Mouse (Mus musculus): Measurements from ENCODE around the gene Wap. TPM values are rescaled to one million over a fixed set of nuclear protein-coding genes. Genes with fewer than 3 reads are reported as not detected.
A peak's percentile ranks its signal among the peaks of the same experiment; 100 is the strongest.

Gene Wap
- polyA plus RNA-seq, 1 experiment = not detected

DNA sequence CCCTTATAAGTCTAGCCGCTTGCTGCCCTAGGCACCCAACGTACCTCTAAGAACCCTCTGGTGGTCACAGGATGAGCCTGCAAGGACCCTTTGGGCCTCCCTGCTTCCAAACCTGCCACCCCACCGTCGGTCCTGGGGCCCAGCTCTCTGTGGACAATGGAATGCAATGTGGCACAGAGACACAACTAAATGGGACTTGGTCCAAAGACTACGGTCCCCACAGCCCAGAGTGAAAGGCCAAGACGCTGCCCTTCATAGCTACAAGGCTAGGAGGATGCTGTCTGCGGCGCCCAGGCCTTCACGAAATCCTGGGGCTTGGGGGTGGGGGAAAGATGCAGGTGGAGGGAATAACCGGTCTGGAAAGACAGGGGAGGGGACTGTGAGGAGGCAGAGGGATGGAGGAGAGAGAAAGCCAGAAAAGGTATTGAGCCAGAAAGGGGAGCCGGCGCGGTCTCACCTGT, 33.4 kb downstream of the Wap start:
- TF ChIP-seq GATA1 (IDR thresholded peaks at IDR 0.05; ENCODE audit: low read length) = no peak

DNA sequence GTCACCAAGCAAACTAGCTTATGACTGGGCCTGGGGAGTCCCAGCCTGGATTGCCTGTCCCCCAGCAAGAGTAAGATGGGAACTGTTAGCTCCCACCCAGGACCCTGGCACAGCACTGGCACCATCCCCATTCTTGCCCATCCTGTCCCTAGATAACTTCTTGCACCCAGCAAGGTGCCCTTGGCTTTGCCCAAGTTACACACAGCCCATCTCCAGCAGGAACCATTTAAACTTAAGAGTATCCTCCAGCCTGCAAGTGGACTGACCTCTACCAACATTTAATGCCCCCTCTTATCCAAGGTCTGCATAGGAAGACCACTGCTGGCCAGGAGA, 33.9 kb downstream of the Wap start:
- TF ChIP-seq GATA1 (IDR thresholded peaks at IDR 0.05; ENCODE audit: low read length) = no peak

DNA sequence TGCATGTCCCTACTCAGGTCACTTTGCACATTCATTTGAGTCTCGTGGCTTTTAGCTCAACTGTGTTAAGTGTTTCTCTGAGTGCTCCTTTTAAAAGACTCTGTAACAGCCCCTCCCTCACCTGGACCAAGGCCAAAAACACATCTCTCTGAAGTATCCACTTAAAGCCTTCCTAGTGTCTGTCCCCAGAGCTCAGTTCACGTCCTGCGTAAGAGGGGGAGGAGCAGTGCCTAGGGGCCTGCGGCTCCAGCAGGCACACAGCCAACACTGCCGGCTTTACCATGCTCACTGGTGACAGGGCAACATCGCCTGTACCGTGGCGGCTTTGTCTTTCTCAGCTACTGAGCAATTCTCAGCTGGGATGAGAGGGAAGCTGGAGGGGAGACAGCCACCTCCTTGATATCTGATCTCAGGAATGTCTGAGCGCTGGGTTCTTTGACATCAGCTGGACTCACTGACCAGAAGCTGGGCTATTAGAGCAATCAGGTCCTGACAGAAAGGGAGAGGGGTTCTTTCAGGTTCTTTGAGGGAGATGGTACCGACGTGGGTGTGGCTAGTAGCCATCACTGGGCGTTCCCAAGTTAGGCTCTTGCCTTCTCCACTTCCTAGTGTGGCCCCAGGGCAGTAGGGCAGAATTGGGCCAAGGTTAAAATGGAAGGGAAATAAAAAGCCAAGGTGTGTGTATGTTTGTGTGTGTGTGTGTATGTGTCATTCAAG, 34.4 kb downstream of the Wap start:
- TF ChIP-seq GATA1 (IDR thresholded peaks at IDR 0.05; ENCODE audit: low read length) = no peak

DNA sequence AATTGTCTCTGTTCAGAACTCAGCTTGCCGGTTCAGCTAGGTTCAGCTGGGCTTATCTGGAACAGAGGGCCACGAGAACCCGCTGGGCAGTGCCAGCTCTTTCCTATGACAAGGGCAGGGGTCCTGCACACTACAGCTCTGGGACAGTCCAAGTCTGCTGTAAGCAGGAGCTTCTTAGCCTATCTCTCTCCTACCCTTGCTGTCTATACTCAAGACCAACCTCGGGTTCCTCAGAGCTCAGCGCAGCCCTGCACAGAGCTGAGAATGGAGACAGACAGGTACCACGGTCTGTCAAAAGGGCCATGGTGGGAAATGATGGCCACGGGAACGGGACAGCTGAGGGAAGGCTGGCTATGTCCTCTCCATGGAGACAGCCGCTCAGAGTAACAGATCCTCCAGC, 35.2 kb downstream of the Wap start:
- no peak for TF ChIP-seq GATA1 (IDR thresholded peaks at IDR 0.05; ENCODE audit: low read length)

DNA sequence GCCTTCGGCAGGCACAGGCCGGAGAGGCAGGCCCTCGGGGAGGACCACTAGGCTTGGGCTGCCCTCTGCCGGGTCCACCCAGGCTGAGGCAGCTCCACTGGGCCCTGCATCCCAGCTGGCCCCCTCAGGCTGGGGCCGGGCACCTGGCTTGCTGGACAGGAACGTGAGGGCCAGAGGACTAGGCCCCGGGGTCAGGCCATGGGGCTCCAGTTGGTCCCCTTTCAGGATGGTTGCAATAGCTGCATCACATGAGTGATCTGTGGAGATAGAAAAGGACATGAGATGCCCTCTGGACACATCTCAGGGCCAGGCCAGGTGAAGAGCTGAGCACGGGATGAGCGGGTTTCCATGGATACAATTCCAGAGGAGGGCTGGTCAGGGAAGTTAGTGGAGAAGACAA, 35.8 kb downstream of the Wap start:
- no peak for TF ChIP-seq GATA1 (IDR thresholded peaks at IDR 0.05; ENCODE audit: low read length)

DNA sequence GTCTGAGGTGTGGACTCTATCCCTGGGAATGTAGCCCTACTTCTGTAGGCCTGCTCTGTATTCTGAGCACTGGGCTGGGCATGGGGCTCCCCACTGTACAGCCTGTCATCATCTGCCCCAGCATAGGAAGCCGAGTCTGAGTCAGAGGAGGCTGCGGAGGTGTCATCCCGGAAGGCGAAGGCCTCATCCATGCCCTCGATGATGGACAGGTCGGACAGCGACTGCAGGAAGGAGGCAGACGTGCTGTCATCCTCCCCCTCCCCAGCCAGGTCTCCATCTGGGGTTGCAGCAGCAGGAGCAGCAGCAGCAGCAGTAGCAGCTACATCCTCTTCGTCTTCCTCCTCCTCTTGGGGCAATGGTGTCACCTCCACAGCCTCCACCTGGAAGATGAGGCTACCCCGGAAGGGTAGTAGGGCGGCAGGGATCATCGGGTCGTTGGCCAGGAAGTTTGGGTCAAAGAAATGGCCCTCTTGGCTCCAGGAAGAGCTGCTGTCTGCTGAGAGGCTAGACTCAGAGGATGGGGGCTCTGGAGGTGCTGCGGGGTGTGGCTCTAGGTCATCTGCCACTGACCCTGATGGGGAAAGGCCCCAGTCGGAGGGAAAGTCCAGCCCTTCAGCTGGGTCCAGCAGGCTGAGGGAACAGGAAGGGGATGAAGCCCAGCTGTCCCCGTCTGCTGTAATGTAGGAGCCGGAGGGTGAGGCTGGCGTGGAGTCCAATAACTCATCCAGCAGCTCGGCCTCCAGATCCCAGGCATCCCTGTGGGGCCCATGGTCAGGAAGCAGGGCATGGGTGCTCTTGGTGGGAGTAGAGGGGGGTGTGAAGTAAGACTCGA, 36.6 kb downstream of the Wap start:
- TF ChIP-seq GATA1 (IDR thresholded peaks at IDR 0.05; ENCODE audit: low read length) = no peak

- no peak for TF ChIP-seq GATA1 (IDR thresholded peaks at IDR 0.05; ENCODE audit: low read length)
Observed at GRCm38 (mm10) chr11:6600284-6600944, 38.0 kb downstream of the Wap start.

GRCm38 (mm10) chr11:6599831-6600230, 38.6 kb downstream of the Wap start:
- TF ChIP-seq GATA1 (IDR thresholded peaks at IDR 0.05; ENCODE audit: low read length) = no peak

GRCm38 (mm10) chr11:6599011-6599681, 39.3 kb downstream of the Wap start:
- TF ChIP-seq GATA1 (IDR thresholded peaks at IDR 0.05; ENCODE audit: low read length) = no peak

- TF ChIP-seq GATA1 (IDR thresholded peaks at IDR 0.05; ENCODE audit: low read length) = no peak
Observed at GRCm38 (mm10) chr11:6598191-6598889, 40.1 kb downstream of the Wap start.

DNA sequence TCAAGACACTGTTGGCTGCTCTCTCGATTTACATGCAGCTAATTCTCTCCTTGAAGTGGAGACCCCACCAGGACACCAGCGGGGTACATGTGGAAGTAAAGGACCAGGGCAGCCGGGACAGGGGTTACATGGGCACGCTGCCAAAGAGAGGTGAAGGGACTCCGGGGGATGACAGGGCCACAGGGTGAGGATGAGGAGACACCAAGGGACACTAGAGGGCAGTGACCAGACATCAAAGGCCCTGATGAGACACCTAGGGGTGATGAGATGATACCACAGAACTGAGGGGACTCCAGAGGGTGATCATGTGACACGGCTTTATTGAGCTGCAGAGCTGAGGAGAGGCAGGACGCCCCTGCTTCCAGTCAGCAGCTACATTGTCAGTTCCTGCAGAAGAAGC, 40.9 kb downstream of the Wap start:
- no peak for TF ChIP-seq GATA1 (IDR thresholded peaks at IDR 0.05; ENCODE audit: low read length)

- no peak for TF ChIP-seq GATA1 (IDR thresholded peaks at IDR 0.05; ENCODE audit: low read length)
Observed at GRCm38 (mm10) chr11:6596616-6597015, 41.8 kb downstream of the Wap start.

DNA sequence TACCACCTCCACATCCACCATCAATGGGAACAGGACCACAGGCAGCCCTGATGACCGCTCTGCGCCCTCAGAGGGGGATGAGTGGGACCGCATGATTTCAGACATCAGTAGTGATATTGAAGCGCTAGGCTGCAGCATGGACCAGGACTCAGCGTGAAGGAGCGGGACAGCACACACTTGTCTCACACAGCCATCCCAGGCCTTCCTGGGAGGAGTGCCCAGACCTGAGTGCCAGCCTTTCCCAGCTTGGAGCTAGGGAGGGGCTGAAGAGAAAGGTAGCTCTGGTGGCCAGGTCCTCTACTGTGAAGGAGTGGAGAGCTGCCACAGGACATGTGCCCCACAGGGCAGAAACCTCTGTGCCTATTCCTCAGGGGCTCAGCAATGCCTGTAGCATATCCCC, 42.2 kb downstream of the Wap start:
- no peak for TF ChIP-seq GATA1 (IDR thresholded peaks at IDR 0.05; ENCODE audit: low read length)

GRCm38 (mm10) chr11:6595339-6595738, 43.1 kb downstream of the Wap start:
- TF ChIP-seq GATA1 (IDR thresholded peaks at IDR 0.05; ENCODE audit: low read length) = peak; percentile 93

DNA sequence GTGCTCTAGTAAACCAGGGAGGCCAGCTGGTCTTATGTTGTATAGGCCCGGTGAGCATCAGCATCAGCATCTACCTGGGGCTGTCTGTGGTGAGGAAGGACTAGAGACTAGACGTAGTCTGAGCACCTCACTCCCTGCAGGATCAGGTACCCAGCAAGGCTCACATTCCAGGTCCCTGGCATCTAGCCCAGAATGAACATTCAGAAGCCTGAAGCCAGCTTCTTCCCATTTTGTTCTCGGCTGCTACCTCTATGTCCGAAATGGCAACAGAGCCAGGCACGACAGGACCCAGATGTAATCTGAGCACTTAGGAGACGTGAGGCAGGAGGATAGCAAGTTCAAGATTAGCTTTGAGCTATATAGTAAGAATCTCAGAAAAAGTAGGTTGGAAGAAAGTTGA, 43.6 kb downstream of the Wap start:
- no peak for TF ChIP-seq GATA1 (IDR thresholded peaks at IDR 0.05; ENCODE audit: low read length)

Data from G1E-ER4 (cell line).